In genomic region chr6:100148751-100149457, GRCm38 (mm10) we compare ENCODE assay signal across 20 mouse cellular contexts.
DNase-seq lines count a peak whose midpoint lies in the region; ATAC-seq and TF ChIP-seq lines count a peak whose summit lies in the region.
"Had no signal": no experiment of that assay in that cellular context is flagged by ENCODE, and none has a peak within 500 bp of the region (broad histone marks: within the 10 kb centered on the region; RNA-seq: fewer than 3 reads in every experiment).

No protein-coding gene starts in this region.

- no peak for TF ChIP-seq EP300 in lung, postnatal 0 days (IDR thresholded peaks at IDR 0.05)

- no peak overlapping the region for H3K9ac ChIP-seq in forebrain, embryonic 13.5 days
- no peak overlapping the region for H3K9ac ChIP-seq in forebrain, embryonic 11.5 days (ENCODE audit: low read length)
- H3K9ac ChIP-seq in lung, postnatal 0 days (replicated peaks; ENCODE audit: low read depth) = no peak overlapping the region
- no peak overlapping the region for H3K9ac ChIP-seq in forebrain, postnatal 0 days
- H3K9ac ChIP-seq: embryonic facial prominence, embryonic 12.5 days; heart, embryonic 15.5 days; hindbrain, embryonic 14.5 days; intestine, embryonic 15.5 days had no signal

- no peaks in the 10 kb centered on the region for H3K36me3 ChIP-seq in forebrain, embryonic 13.5 days (ENCODE audit: poor library complexity, severe bottlenecking)
- no peaks in the 10 kb centered on the region for H3K36me3 ChIP-seq in forebrain, embryonic 11.5 days (ENCODE audit: control insufficient read depth, insufficient read depth, low read length)
- no peaks in the 10 kb centered on the region for H3K36me3 ChIP-seq in lung, postnatal 0 days (ENCODE audit: insufficient read depth, low read length)
- no peaks in the 10 kb centered on the region for H3K36me3 ChIP-seq in forebrain, postnatal 0 days (ENCODE audit: insufficient read depth)
- H3K36me3 ChIP-seq: embryonic facial prominence, embryonic 12.5 days; heart, embryonic 15.5 days; hindbrain, embryonic 10.5 days; intestine, embryonic 15.5 days had no signal

- peaks cover 41% of the 10 kb centered on the region for H3K4me1 ChIP-seq in forebrain, embryonic 13.5 days
- H3K4me1 ChIP-seq in forebrain, embryonic 11.5 days (replicated peaks; ENCODE audit: control insufficient read depth, insufficient read depth, low read length) = peaks cover 12% of the 10 kb centered on the region
- peaks cover 6% of the 10 kb centered on the region; the same call in 1 of the 2 replicates for H3K4me1 ChIP-seq in lung, postnatal 0 days (ENCODE audit: insufficient read depth, low read depth, low read length)
- peaks cover 21% of the 10 kb centered on the region for H3K4me1 ChIP-seq in forebrain, postnatal 0 days (ENCODE audit: insufficient read depth)

- DNase-seq in forebrain, embryonic 11.5 days (ENCODE audit: low spot score) = no peak
- DNase-seq in lung, postnatal 0 days (ENCODE audit: low spot score) = peak; percentile 39
- no peak for DNase-seq in lung, postnatal 10 days
- no peak for DNase-seq in forebrain, postnatal 0 days
- DNase-seq in frontal cortex, adult 2 months (ENCODE audit: extremely low spot score in 1 of 2, low spot score in 1 of 2) = no peak
- no peak for DNase-seq in thymus, postnatal 10 days (ENCODE audit: low spot score in 2 of 2)
- DNase-seq: adrenal gland, adult 8-10 months; adrenal gland, postnatal 36 days; embryo, embryonic 11 days; gastrocnemius, postnatal 14 days; heart, adult 2 months; kidney, adult 18-20 months had no signal

- WGBS in forebrain, embryonic 13.5 days = 75% methylated on average over 4 of the region's 4 CpGs
- WGBS in forebrain, embryonic 11.5 days = 81% methylated on average over 4 of the region's 4 CpGs
- WGBS in lung, postnatal 0 days = 56% methylated on average over 4 of the region's 4 CpGs
- WGBS in forebrain, postnatal 0 days = 46% methylated on average over 4 of the region's 4 CpGs

- no peak overlapping the region for H3K27ac ChIP-seq in forebrain, embryonic 13.5 days
- H3K27ac ChIP-seq in forebrain, embryonic 11.5 days (ENCODE audit: low read depth, low read length) = no peak overlapping the region
- no peak overlapping the region for H3K27ac ChIP-seq in lung, postnatal 0 days (ENCODE audit: low read length)
- H3K27ac ChIP-seq in forebrain, postnatal 0 days (ENCODE audit: low read depth, low read length) = no peak overlapping the region
- H3K27ac ChIP-seq: embryonic facial prominence, embryonic 12.5 days; heart, adult 2 months; heart, embryonic 15.5 days; hindbrain, embryonic 10.5 days; hindbrain, embryonic 14.5 days; intestine, embryonic 15.5 days had no signal

- no peak for TF ChIP-seq CTCF in lung, postnatal 0 days (IDR thresholded peaks at IDR 0.05)
- no peak for TF ChIP-seq CTCF in forebrain, postnatal 0 days (IDR thresholded peaks at IDR 0.05; ENCODE audit: low read depth)

- H3K27me3 ChIP-seq in forebrain, embryonic 13.5 days = peaks cover 3% of the 10 kb centered on the region; the same call in 1 of the 2 replicates
- H3K27me3 ChIP-seq in forebrain, embryonic 11.5 days (ENCODE audit: control insufficient read depth, insufficient read depth, low read length) = no peaks in the 10 kb centered on the region
- H3K27me3 ChIP-seq in lung, postnatal 0 days (replicated peaks; ENCODE audit: insufficient read depth, low read length) = no peaks in the 10 kb centered on the region
- H3K27me3 ChIP-seq in forebrain, postnatal 0 days (ENCODE audit: insufficient read depth, low read length) = no peaks in the 10 kb centered on the region
- H3K27me3 ChIP-seq: CH12.LX; heart, embryonic 15.5 days; intestine, embryonic 15.5 days had no signal

- H3K4me3 ChIP-seq in forebrain, embryonic 13.5 days = no peak overlapping the region
- H3K4me3 ChIP-seq in forebrain, embryonic 11.5 days (ENCODE audit: low read depth, low read length) = no peak overlapping the region
- H3K4me3 ChIP-seq in lung, postnatal 0 days (ENCODE audit: low read depth, low read length) = no peak overlapping the region
- H3K4me3 ChIP-seq in forebrain, postnatal 0 days (ENCODE audit: low read depth, low read length) = no peak overlapping the region
- H3K4me3 ChIP-seq: embryonic facial prominence, embryonic 12.5 days; heart, adult 2 months; heart, embryonic 15.5 days; hindbrain, embryonic 10.5 days; intestine, embryonic 15.5 days had no signal

- H3K4me2 ChIP-seq in forebrain, embryonic 13.5 days = no peak overlapping the region
- no peak overlapping the region for H3K4me2 ChIP-seq in forebrain, embryonic 11.5 days (ENCODE audit: low read depth, low read length, severe bottlenecking)
- no peak overlapping the region for H3K4me2 ChIP-seq in lung, postnatal 0 days (replicated peaks; ENCODE audit: low read depth, low read length)
- H3K4me2 ChIP-seq in forebrain, postnatal 0 days (ENCODE audit: low read depth) = no peak overlapping the region
- H3K4me2 ChIP-seq: embryonic facial prominence, embryonic 12.5 days; heart, embryonic 11.5 days; heart, embryonic 15.5 days; hindbrain, embryonic 14.5 days; intestine, embryonic 15.5 days had no signal

- no peaks in the 10 kb centered on the region for H3K9me3 ChIP-seq in forebrain, embryonic 13.5 days (replicated peaks)
- no peaks in the 10 kb centered on the region for H3K9me3 ChIP-seq in forebrain, embryonic 11.5 days (ENCODE audit: control insufficient read depth, low read length)
- H3K9me3 ChIP-seq in lung, postnatal 0 days (ENCODE audit: low read length) = no peaks in the 10 kb centered on the region
- no peaks in the 10 kb centered on the region for H3K9me3 ChIP-seq in forebrain, postnatal 0 days (ENCODE audit: low read length)
- H3K9me3 ChIP-seq: embryonic facial prominence, embryonic 12.5 days; heart, embryonic 15.5 days; hindbrain, embryonic 10.5 days; intestine, embryonic 15.5 days had no signal

- peak; percentile 54; the same call in 1 of the 2 replicates for ATAC-seq in forebrain, embryonic 13.5 days
- no peak for ATAC-seq in forebrain, embryonic 11.5 days (replicated peaks; ENCODE audit: low FRiP score)
- ATAC-seq in lung, postnatal 0 days = no peak
- peak; percentile 60; the same call in 1 of the 2 replicates for ATAC-seq in forebrain, postnatal 0 days
- ATAC-seq: intestine, embryonic 15.5 days had no signal

Comparison
In these comparisons a context has a peak if more than half of its experiments do, and no peak if none do; other contexts are left out.
1. ATAC-seq: peak in forebrain, embryonic 13.5 days (single experiment) and forebrain, postnatal 0 days (single experiment); none in forebrain, embryonic 11.5 days (single experiment) and lung, postnatal 0 days (single experiment).